8 mouse cellular contexts compared by ENCODE assay signal in genomic region chr7:142460636-142461077, GRCm38 (mm10). TPM values are rescaled to one million over a fixed set of nuclear protein-coding genes. Genes with fewer than 3 reads are reported as not detected.
DNase-seq lines count a peak whose midpoint lies in the region; ATAC-seq lines count a peak whose summit lies in the region.

Gene Lsp1 (plus strand): TSS chr7:142460809.

- no peak within 1 kb of the TSS for H3K4me3 ChIP-seq in midbrain, embryonic 12.5 days
- no peak within 1 kb of the TSS for H3K4me3 ChIP-seq in midbrain, embryonic 13.5 days (replicated peaks)
- H3K4me3 ChIP-seq in brown adipose tissue, adult 24 weeks (ENCODE audit: insufficient read depth, low read depth, low read length): peak within 1 kb of the TSS; percentile 16
- H3K4me3 ChIP-seq in heart, embryonic 12.5 days: no peak within 1 kb of the TSS
- H3K4me3 ChIP-seq in liver, embryonic 15.5 days (replicated peaks): peak within 1 kb of the TSS; percentile 28

- WGBS in midbrain, embryonic 12.5 days: 86% methylated on average over 7 of the region's 7 CpGs
- WGBS in midbrain, embryonic 13.5 days: 92% methylated on average over 7 of the region's 7 CpGs
- 92% methylated on average over 7 of the region's 7 CpGs for WGBS in heart, embryonic 12.5 days
- WGBS in liver, embryonic 15.5 days (ENCODE audit: insufficient replicate concordance): 47% methylated on average over 7 of the region's 7 CpGs

- intact Hi-C loops in left cerebral cortex, postnatal 25 days (cut with DNase I): no loop called here

- no peak for DNase-seq in layer of hippocampus, postnatal 36 days
- no peak for DNase-seq in layer of hippocampus, postnatal 14 days (ENCODE audit: low spot score in 2 of 2)
- DNase-seq in left cerebral cortex, postnatal 25 days (ENCODE audit: low spot score in 2 of 2): no peak

- H3K27ac ChIP-seq in midbrain, embryonic 12.5 days (replicated peaks): no peak within 1 kb of the TSS
- H3K27ac ChIP-seq in midbrain, embryonic 13.5 days: no peak within 1 kb of the TSS
- H3K27ac ChIP-seq in brown adipose tissue, adult 24 weeks (replicated peaks; ENCODE audit: low read depth, low read length): peak within 1 kb of the TSS; percentile 62; the same call in 1 of the 2 replicates
- peak within 1 kb of the TSS; percentile 95 for H3K27ac ChIP-seq in heart, embryonic 12.5 days (ENCODE audit: poor library complexity, severe bottlenecking)
- H3K27ac ChIP-seq in liver, embryonic 15.5 days (replicated peaks): 0 out of 2 replicates have a peak within 1 kb of the TSS, but pooled peaks have one; percentile 33

- no peaks in the 10 kb centered on the region for H3K9me3 ChIP-seq in midbrain, embryonic 12.5 days
- H3K9me3 ChIP-seq in midbrain, embryonic 13.5 days: no peaks in the 10 kb centered on the region
- no peaks in the 10 kb centered on the region for H3K9me3 ChIP-seq in heart, embryonic 12.5 days (replicated peaks)
- H3K9me3 ChIP-seq in liver, embryonic 15.5 days (replicated peaks): no peaks in the 10 kb centered on the region

- no peaks in the 10 kb centered on the region for H3K27me3 ChIP-seq in midbrain, embryonic 12.5 days
- no peaks in the 10 kb centered on the region for H3K27me3 ChIP-seq in midbrain, embryonic 13.5 days
- H3K27me3 ChIP-seq in heart, embryonic 12.5 days (replicated peaks): no peaks in the 10 kb centered on the region
- no peaks in the 10 kb centered on the region for H3K27me3 ChIP-seq in liver, embryonic 15.5 days

- H3K36me3 ChIP-seq in midbrain, embryonic 12.5 days: no peaks in the 10 kb centered on the region
- H3K36me3 ChIP-seq in midbrain, embryonic 13.5 days: no peaks in the 10 kb centered on the region
- H3K36me3 ChIP-seq in heart, embryonic 12.5 days: no peaks in the 10 kb centered on the region
- no peaks in the 10 kb centered on the region for H3K36me3 ChIP-seq in liver, embryonic 15.5 days (replicated peaks)

- ATAC-seq in midbrain, embryonic 12.5 days (ENCODE audit: low FRiP score, low read depth): no peak
- no peak for ATAC-seq in midbrain, embryonic 13.5 days
- ATAC-seq in heart, embryonic 12.5 days (ENCODE audit: insufficient number of reproducible peaks, low FRiP score): no peak
- ATAC-seq in liver, embryonic 15.5 days (ENCODE audit: insufficient read depth): no peak

- H3K4me1 ChIP-seq in midbrain, embryonic 12.5 days: peaks cover 16% of the 10 kb centered on the region
- peaks cover 17% of the 10 kb centered on the region for H3K4me1 ChIP-seq in midbrain, embryonic 13.5 days (replicated peaks)
- H3K4me1 ChIP-seq in brown adipose tissue, adult 24 weeks (ENCODE audit: control insufficient read depth, insufficient read depth, insufficient read length, low read length): no peaks in the 10 kb centered on the region
- peaks cover 70% of the 10 kb centered on the region for H3K4me1 ChIP-seq in heart, embryonic 12.5 days (replicated peaks)
- H3K4me1 ChIP-seq in liver, embryonic 15.5 days (replicated peaks): peaks cover 4% of the 10 kb centered on the region; the same call in 1 of the 2 replicates

- H3K4me2 ChIP-seq in midbrain, embryonic 12.5 days (replicated peaks): no peak within 1 kb of the TSS
- no peak within 1 kb of the TSS for H3K4me2 ChIP-seq in midbrain, embryonic 13.5 days (replicated peaks)
- H3K4me2 ChIP-seq in heart, embryonic 12.5 days: no peak within 1 kb of the TSS
- peak within 1 kb of the TSS; percentile 33 for H3K4me2 ChIP-seq in liver, embryonic 15.5 days

- H3K9ac ChIP-seq in midbrain, embryonic 12.5 days (replicated peaks): no peak within 1 kb of the TSS
- H3K9ac ChIP-seq in midbrain, embryonic 13.5 days (replicated peaks): no peak within 1 kb of the TSS
- H3K9ac ChIP-seq in heart, embryonic 12.5 days: no peak within 1 kb of the TSS
- H3K9ac ChIP-seq in liver, embryonic 15.5 days: no peak within 1 kb of the TSS

RNA-seq across cellular contexts. Expression of gene Lsp1, which starts in this region (rescaled TPM):
- 9.8 and 11.1 TPM in 2 replicates for polyA plus RNA-seq in midbrain, embryonic 12.5 days (2016; fragmentation: Nextera tagmentation; extraction: Ambion mirVana)
- 6.5 and 6.9 TPM in 2 replicates for polyA plus RNA-seq in midbrain, embryonic 13.5 days (2015; fragmentation: Nextera tagmentation; extraction: Ambion mirVana)
- polyA plus RNA-seq in brown adipose tissue, adult 24 weeks (2012; ENCODE audit: insufficient read depth, insufficient read length, missing spikeins): 18.0 and 22.8 TPM in 2 replicates
- polyA plus RNA-seq in heart, embryonic 12.5 days (2016; fragmentation: Nextera tagmentation; extraction: Ambion mirVana): 33.4 and 38.4 TPM in 2 replicates
- 24.5 and 27.8 TPM in 2 replicates for polyA plus RNA-seq in liver, embryonic 15.5 days (2015; fragmentation: Nextera tagmentation; extraction: Ambion mirVana)
- 1 to 10 TPM; 1.2 to 3.4 TPM for total RNA-seq in layer of hippocampus, postnatal 36 days (2021)
- total RNA-seq in layer of hippocampus, postnatal 14 days (2021): 1 to 10 TPM; 4.2 to 4.7 TPM
- total RNA-seq in left cerebral cortex, postnatal 25 days (2021): 1 to 10 TPM; 5.2 to 5.4 TPM

Comparison
In these comparisons a context has a peak if more than half of its experiments do, and no peak if none do; other contexts are left out.
1. H3K27ac ChIP-seq: peak in brown adipose tissue, adult 24 weeks (single experiment), heart, embryonic 12.5 days (single experiment) and liver, embryonic 15.5 days (single experiment); none in midbrain, embryonic 12.5 days (single experiment) and midbrain, embryonic 13.5 days (single experiment).
2. H3K4me3 ChIP-seq: peak in brown adipose tissue, adult 24 weeks (single experiment) and liver, embryonic 15.5 days (single experiment); none in midbrain, embryonic 12.5 days (single experiment), midbrain, embryonic 13.5 days (single experiment) and heart, embryonic 12.5 days (single experiment).